Mouse (Mus musculus): ENCODE results near the gene Zfp202.

DNA sequence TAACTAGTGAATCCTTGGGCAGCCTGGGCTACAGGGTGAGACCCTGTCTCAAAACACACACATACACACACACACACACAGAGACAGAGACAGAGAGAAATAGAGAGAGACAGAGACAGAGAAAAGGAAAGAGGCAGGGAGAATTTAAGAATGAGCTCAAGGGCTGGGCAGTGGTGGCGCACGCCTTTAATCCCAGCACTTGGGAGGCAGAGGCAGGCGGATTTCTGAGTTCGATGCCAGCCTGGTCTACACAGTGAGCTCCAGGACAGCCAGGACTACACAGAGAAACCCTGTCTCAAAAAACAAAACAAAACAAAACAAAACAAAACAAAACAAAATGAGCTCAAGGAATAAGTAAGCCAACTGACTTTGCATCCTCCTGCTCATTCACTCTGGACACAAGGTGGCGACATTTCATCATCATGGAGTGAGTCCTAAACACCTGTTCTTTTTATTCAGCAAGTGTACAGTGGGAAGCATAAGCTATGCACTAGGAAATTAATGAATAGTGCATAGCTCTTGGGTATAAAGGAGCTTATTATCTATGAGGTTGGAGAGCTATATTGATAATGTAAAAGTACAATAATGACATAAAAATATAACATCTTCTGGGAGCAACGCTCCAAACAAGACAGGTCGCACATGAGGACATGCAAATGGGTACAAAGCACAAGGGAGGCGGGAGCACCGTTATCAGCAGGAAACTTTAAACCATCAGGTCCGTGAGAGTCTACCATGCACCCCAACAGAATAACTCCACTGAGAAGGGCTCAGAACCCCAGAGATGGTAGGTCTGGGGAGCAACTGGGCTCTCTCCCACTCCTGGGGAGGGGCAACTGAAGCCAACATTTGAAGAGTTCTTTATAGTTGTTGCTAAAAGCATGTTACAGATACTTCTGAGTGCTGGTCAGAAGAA, 36.0 kb downstream of the Zfp202 start:
- TF ChIP-seq POLR2A (IDR thresholded peaks at IDR 0.05; ENCODE audit: borderline replicate concordance, extremely low read depth, insufficient read depth, insufficient read length, poor library complexity, severe bottlenecking) (no peak), CTCF (IDR thresholded peaks at IDR 0.05; ENCODE audit: borderline replicate concordance, extremely low read depth, insufficient read depth, insufficient read length) (peak; percentile 73; the same call in 1 of the 2 replicates)

All from brain, embryonic 14.5 days (tissue).